Mouse (Mus musculus): ENCODE data around the gene Sbds.

Gene Sbds

DNA sequence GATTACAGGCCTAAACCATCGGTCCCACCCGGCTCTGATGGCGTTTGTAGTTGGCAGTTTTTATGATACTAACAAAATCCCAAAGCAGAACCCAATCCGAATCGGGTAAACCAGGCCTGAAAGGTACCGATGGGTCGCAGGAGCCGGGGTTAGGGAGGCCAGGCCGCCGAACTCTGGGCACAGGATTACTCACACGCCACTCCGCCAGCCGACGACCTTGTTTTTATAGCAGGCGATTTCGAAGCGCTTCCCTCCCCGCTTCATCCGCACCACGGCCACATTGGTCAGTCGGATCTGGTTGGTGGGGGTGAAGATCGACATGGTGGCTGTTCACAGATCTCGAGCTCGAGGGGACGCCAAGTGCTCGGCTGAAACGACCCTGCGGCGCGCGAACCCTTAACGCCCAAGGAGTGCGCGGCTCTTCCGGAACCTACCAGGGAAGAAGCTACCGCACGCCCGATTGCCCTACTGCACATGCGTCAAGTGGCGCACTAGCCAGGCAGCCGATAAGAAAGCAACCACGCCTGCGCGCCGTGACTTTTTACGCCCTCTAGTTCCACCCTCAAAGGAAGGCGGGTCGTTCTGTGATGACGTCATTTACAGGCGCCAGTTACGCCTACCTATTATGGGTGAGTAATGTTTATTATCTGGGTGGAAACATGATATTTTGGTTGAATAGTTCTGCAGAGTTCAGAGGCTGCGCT is at the start of gene Sbds, which contains the start of gene Tyw1:
Sbds (minus strand) TSS at position 514 of the 704 bp plus-strand sequence.
Tyw1 (plus strand) TSS at position 603 of the 704 bp plus-strand sequence.
- DNase-seq (ENCODE audit: low spot score) = peak; percentile 96

DNA sequence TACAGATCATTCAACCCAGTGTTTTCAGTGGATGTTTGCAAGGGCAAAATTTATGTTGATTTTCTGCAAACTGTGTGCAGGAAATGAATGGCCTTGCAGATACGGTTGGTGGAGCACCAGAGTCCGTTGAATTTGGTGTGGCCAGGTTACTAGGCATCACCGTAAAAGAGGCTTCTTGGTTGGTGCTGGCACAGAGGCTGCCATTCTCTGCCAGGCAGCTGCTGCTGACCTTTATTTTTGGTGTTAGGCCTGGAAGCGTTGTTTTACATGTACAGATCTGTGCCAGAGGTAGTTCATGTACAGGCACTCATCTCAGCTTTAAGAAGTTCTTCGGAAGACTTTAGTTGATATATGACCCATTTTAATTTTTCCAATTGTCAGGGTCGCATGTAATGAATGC is 48.3 kb upstream of the Sbds start:
- DNase-seq (ENCODE audit: low spot score) = no peak

DNA sequence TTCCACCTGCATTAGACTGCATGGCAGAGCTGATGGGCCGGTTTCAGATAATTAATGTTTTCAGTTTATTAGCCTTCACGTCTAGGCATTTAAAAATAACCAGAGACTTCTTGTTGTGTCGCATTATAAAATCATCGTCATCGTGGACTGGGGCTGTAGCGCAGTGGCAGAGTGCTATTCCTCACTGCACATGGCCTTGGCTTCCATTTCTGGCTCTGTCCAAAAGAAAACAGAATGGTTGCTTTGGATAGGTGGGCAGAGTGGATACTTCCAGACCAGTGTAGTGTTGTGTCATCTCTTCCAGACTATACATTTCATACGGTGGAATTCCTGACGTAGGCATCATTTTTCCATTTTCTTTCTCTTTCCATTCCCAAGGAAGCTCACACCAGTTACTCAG is 44.2 kb upstream of the Sbds start:
- DNase-seq (ENCODE audit: low spot score) = no peak

DNA sequence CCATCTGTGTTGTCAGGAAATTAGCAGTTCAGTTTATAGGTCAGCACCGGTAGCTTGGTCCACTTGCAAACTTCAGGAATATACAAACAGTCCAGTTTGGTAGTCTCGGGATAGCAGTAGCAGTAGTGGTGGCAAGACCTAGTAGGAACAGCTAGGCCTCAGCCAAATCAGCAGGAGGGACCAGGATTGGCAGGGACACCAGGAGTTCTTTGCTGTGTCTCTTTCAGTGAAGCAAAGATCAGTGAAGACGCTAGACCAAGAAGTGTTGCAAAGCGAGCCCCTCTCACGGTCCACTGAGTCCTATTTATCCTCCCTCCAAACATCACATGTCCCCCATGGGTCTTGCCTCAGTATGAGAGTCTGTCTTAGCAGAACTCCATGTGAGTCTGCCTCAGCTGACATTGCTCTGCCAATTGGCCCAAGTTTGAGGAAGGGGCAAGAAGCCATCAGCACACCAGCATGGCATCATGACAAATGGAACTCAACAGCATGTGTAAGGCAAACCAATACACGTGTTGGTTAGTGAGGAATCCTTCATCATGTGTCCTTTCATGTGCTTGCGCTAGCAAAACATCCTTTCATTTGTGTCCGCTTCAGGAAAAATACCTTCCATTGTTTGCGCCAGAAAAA is 43.6 kb upstream of the Sbds start:
- DNase-seq (ENCODE audit: low spot score) = no peak

DNA sequence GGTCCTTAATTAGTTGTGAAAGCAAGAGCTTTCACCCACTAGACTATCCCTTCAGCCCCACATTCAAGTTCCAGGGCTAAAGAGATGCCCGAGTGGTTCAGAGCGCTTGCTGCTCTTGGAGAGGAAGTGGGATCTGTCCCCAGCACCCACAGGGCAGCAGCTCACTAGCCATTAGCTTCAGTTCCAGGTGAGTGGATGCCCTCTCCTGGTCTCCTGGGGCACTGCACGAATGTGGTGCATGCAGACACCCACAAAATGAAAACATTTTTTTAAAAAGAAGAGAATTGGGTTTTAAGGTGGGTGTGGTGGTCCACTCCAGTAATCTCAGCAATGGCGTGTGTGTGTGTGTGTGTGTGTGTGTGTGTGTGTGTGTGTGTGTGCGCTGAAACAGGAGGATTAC is 40.7 kb upstream of the Sbds start:
- DNase-seq (ENCODE audit: low spot score) = no peak

DNA sequence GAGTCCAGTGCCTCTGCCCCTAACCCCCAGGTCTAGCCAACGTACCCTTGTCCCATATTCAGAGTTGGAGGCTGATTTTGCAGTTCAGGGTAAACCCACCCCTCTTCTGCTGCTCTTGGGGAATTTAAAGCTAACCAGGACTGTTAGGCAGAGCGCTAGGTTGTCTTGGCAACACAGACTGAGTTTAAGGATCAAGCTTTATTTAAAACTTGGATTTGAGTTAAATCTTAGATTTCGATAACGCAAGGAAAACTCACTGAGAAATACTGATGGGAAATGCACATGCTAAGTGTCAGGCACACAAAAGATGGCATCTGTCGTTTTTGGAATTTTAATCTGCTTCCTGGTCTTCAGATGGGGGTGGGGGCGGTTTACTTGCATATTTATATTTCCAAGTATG is 39.3 kb upstream of the Sbds start:
- DNase-seq (ENCODE audit: low spot score) = no peak

DNA sequence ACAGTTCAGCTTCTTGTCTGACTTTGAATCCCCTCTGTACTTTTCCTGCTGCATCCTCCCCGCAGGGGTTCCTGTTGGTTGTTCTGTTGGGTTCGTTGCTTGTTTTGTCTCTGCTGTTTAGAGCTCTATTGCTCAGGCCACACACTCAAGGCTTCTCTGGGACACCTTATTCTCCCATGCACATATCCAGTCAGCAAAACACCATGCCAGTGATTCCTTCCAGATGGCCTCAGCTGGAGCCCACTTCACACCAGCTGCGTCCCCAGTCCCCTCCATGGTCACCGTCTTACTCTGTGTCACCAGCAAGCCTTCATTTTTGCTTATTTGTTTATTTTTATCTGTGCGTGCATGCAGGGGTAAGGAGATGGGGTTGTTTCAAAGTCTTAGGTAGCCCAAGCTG is 38.6 kb upstream of the Sbds start:
- DNase-seq (ENCODE audit: low spot score) = no peak

DNA sequence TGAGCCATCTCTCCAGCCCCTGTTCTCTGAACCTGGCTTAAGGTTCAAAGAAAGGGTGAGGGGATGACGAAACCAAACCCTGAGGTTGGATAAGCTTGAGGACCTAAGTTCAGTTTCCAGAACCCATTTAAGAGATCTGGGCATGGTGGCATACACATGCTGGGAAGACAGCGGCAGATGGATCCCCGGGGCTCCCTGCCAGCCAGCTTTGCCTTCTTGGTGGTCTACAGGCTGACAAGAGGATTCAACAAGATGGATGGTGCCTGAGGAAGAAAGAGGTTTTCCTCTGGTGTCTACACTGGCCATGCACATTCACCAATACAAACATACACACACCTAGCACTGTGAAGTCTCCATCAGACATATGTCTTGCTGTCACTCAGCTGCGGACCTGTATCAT is 37.6 kb upstream of the Sbds start:
- no peak for DNase-seq (ENCODE audit: low spot score)

DNA sequence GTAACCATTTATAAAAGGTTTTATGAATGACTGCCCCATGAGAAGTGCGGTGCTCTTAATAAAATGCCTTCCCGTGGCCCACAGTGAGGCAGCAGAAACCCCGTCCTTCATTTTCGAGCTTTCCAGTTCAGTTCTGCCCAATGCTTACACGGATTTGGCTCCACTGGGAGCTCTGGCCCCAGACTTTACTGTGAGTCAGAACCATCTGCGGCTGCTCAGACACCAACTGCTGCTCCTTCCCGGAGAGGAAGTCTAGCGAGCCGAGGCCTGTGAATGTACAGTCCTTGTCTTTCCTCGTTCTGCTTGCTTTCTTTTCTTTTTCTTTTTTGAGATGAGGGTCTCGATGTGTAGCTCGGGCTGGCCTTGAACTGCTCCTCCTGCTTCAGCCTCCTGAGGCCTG is 35.4 kb upstream of the Sbds start:
- no peak for DNase-seq (ENCODE audit: low spot score)

DNA sequence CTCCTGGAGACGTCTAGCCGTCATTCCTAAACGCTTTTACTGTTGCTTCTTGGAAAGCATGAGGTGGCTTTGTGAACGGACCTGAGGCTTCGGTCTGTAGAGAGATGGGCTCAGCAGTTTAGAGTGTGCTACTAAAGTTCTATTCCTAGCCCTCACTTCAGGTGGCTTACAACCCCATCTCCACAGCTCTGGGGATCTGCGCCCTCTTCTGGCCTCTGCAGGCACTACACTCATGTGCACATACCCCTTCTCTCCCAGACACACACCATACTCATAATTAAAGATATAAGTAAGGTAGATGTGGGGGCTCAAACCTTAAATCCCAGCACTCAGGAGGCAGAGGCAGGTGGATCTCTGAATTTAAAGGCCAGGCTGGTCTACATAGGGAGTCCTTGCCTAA is 34.9 kb upstream of the Sbds start:
- no peak for DNase-seq (ENCODE audit: low spot score)

DNA sequence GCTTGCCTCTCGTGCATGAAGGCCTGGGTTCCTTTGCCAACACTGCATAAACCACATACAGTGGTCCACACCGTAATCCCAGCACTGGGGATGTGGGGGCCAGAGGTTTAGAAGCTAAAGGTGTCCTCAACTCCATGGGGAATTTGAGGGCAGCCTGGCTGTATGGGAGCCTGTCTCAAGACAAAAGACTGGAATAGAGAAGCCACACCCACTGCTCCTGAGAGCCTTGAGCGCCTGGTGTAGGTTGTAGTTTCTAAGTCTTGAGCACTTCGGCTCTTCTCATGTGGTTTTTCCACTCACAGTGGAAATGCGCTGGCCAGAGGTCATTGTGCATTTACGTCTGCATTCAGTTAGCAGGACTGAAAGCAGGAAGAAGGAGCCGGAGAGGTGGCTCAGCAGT is 32.8 kb upstream of the Sbds start:
- DNase-seq (ENCODE audit: low spot score) = no peak

DNA sequence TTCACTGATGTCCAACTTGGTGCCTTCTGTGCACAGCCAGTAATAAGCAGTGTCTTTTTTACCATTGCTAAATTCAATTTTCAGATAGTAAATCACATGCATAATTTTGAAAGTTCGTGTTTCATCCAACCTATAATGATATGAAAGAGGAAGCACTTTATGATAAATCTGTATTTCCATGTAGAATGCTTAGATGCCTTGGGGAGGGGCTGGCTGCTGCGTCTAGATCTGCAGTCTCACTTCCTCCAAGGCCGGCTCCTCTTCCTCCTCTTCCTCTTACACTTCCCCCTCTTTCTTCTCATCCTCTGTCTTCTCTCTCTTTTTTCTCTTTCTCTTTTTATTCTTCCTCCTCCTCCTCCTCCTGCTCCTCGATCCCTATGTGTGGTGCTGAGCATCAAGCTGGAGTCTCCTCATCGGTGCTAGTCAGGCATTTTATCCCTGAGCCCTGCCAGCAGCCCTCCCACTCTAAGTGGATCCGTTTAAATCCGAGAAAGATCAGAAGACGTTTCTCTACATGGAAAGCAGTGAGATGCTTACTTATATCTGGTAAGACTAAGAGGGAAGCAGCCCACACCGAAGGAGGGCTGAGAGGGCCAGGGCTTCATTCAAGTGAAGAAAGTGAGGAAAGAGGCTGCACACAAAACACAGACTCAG is 27.9 kb upstream of the Sbds start:
- no peak for DNase-seq (ENCODE audit: low spot score)

DNA sequence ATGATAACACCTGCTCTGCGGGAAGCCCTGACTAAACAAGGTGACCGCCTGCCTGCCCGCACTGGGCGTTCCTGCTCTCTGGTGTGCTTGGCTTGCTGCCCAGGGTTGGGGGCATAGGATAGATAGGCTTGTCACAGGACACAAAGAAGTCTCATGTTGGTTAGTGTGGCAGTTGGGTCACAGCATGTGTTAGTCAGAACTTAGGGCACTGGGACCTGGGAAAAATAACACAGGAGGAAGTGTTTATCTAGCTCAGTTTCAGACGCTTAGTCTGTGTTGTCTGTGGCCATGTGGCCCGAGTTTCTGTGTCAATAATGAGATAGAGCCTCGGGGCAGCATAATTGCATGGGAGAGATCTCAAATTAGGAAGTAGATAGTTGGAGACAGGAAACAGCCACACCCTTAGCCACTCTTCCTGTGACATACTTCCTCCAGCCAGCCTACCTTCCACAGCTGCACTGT is 22.7 kb upstream of the Sbds start:
- no peak for DNase-seq (ENCODE audit: low spot score)

DNA sequence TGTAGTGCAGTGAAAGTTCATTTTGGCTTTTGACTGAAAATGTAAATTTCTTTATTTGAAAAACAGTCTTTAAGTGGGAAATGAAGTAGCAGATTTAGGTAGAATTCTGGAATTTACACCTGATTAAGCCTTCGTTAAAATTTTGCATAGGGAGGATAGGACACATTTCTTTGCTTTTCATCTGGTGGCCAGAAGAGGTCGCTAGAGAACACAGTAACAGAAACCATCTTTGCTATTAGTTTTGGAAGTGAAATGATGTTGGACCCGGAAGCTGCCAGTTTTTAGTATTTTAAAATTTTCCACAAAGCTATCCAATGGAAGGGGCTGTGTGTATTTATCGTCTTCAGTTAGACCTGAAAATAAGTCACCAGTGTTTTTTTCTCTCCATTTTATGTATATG is 20.2 kb upstream of the Sbds start:
- no peak for DNase-seq (ENCODE audit: low spot score)

DNA sequence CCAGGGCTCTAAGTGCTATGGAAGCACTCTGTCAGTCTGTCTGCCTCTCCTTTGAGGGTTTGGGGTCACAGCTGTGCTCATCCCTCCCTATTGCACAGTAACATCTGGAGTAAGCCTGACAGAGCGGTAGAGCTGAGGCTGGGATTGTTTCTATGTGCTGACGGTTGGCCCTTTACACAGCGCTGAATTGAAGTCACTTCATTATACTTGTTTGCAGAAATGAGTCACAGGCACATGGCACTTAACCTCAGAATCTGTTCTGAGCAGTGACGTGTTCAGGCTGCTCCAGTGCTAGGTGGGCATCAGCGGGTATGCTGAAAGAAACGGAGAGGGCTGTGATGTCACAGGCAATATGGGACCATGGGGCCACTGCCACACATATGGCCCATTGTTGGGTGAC is 17.7 kb upstream of the Sbds start:
- no peak for DNase-seq (ENCODE audit: low spot score)

DNA sequence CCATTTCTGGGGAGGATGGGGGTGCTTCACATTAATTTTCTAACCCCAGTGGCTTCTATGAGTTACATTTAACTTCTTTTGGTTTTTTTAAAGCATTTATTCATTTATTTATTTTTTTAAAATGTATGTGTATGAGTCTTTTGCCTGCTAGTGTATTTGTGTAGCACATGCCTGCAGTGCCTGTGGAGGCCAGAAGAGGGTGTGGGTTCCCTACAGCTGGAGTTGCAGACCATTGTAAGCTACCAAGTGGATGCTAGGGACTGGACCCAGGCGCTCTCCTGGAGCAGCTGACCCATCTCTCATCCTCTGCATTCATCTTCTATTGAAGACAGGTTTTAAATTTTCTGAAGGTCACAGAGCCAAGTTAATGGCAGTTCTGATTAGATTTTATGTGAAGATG is 17.0 kb upstream of the Sbds start:
- DNase-seq (ENCODE audit: low spot score) = no peak

DNA sequence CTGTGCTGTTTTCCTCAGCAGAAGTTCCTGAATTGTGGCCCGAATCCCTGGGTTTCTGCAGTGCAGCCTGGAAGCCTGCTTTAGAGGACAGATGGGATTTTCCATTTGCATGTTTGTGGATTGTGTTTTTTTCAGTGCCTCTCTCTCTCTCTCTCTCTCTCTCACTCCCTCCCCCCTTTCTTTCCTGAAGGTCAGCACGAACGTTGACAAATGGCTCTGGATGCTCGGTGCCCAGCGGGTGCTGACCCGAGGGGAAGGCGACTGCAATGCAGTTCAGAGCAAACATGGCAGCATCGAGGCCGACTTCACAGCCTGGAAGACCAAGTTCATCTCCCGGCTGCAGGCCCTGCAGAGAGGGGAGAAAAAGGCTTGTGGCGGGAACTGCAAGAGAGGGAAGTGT is 13.6 kb upstream of the Sbds start:
- no peak for DNase-seq (ENCODE audit: low spot score)

DNA sequence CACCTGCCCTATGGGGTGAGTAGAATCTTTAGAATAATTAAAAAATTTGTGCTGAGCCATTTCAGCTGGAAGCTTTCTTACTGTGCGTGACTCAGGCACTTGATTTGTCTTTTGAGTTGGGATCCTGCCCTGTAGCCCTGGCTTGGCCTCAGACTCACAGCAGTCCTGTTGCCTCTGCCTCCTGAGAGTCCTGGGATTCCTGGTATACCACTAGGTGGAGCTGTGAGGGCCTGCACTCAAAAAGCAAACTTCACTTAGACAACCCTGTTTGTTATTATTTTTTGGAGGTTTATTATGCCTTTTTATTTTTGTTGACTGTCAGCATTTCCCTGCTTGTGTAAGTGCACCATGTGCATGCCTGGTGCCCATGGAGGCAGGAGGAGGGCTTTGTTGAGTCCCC is 12.0 kb upstream of the Sbds start:
- no peak for DNase-seq (ENCODE audit: low spot score)

DNA sequence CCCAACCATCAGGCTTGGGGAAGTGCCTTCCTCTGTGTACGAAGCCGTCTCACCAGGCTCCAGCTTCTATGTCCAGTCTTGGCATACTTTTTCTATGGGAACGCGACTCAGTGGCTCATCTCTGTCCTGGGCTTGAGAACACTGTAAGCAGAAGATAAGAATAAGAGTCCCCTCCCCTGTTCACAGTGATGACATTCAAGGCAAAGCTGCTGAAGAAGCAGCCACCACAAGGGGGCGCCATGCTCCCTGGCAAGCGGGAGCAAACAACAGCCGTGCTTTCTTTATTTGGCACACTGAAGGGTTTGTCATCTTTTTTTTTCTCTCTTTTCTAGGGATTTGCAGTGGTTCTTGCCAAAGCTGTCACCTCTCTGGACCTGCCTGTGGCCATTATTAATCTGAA is 11.3 kb upstream of the Sbds start:
- no peak for DNase-seq (ENCODE audit: low spot score)

DNA sequence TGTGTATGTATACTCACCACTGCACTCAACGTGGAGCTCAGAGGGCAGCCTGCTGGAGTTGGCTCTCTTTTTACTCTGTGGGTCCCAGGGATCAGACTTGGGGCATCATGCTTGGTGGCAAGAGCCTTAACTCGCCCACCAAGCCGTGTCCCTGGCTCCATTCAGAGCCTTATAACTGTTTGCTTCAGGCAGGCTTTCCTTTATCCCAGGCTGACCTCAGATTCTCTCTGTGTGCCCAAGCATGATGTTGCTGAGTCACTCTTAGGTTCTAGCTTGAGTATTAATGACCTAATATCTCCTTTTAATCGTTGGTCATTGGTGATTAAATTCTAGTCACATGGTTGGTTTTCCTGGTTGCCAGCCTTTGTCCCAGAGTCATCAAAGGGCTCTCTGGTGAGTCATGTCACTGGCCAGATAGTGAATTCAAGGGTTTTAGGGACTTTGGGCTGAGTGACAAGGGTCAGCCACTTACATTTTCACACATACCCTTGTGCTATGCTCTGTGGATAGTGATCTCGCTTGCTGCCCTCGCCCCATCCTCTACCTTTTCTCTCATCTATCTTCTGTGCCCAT is 9.2 kb upstream of the Sbds start:
- DNase-seq (ENCODE audit: low spot score) = no peak

DNA sequence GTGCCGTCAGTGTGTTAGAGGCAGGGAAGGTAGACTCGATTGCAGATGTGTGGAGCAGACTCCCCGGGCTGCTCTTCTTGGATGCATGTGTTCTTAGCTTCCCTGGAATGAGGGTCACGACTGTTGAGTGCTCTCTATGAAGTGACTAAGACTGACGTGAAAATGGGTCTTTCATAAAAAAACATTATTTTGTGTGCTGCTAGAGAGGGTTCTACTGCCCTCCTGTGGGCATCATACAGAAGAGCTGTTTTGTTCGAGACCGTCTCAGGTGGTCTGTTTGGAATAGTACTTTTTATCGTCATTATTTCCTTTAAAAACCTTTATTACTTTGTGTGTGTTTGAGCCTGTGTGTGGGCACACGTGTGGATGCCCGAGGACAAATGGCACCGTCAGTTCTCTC is 8.1 kb upstream of the Sbds start:
- DNase-seq (ENCODE audit: low spot score) = no peak

DNA sequence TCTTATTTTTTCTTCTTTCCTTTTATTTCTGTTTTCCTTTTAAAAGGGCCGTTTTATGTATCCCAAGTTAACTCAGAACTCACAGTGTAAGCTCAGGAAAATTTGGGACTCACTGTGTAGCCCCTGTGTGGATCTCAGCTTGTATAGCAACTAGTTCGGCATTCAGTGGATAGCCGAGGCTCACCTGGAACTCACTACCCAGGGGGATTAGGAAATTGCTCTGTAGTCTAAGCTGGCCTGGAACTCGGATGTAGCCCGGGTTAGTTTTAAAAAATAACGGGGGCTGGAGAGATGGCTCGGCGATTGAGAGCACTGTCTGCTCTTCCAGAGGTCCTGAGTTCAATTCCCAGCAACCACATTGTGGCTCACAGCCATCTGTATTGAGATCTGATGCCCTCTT is 2.0 kb upstream of the Sbds start:
- DNase-seq (ENCODE audit: low spot score) = no peak

DNA sequence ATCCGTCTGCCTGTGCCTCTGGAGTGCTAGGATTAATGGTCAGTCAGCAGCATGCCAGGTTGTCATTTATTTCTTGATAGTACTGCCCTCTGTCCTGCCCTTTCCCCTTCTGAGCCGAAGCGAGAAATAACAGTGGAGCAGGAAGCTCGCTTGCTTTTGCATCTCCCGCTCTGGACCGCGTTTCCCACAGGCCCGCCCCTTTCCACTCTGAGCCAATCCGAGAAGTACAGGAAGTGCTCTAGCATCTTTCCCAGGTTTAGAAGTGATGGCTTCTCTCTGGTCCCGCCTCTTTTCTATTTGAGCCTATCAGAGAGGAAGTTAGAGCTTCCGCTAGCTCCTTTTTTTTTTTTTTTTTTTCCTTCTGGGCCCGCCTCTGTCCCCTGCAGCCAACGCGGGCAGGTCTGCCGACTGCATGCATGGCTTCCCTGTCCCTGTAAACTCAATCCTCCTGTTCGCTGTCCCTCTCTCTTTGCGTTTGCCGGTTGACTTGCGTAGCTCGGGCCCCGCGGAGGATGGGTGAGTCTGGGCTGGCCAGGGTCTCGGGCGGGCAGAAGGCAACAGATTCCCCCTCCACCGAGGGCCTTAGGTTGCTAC is 1.4 kb upstream of the Sbds start:
- DNase-seq (ENCODE audit: low spot score) = peak; percentile 90
